Mouse (Mus musculus) hindbrain, embryonic 12.5 days (tissue): ENCODE results near the gene Sez6l2. TPM values are rescaled to one million over a fixed set of nuclear protein-coding genes. Genes with fewer than 3 reads are reported as not detected.

Experiments
- ATAC-seq: fragments of 200-750 bp; cut with Nextera tagmentation; 2 replicates; pipeline ENCODE4 v1.8.0; 2017; ENCODE audit warnings: moderate TSS enrichment; ENCODE audit not compliant: low FRiP score
- H3K27ac ChIP-seq: fragments of 300-500 bp; sonication (generic); 2 replicates; pipeline ENCODE4 v1.5.1; 2016; ENCODE audit warnings: mild to moderate bottlenecking
- H3K27me3 ChIP-seq: fragments of 300-500 bp; sonication (generic); 2 replicates; pipeline ENCODE4 v1.6.1; 2016; ENCODE audit warnings: mild to moderate bottlenecking
- H3K36me3 ChIP-seq: fragments of 300-500 bp; sonication (generic); 2 replicates; pipeline ENCODE4 v1.6.1; 2016; ENCODE audit warnings: mild to moderate bottlenecking
- H3K4me1 ChIP-seq: fragments of 300-500 bp; sonication (generic); 2 replicates; pipeline ENCODE4 v1.6.1; 2016
- H3K4me2 ChIP-seq: fragments of 300-500 bp; sonication (generic); replicated peaks from 2 replicates; pipeline ENCODE4 v1.6.1; 2016; ENCODE audit warnings: mild to moderate bottlenecking
- H3K4me3 ChIP-seq: fragments of 300-500 bp; sonication (generic); 2 replicates; pipeline ENCODE4 v1.5.1; 2016; ENCODE audit warnings: mild to moderate bottlenecking
- H3K9ac ChIP-seq: fragments of 300-500 bp; sonication (generic); 2 replicates; pipeline ENCODE4 v1.6.1; 2016; ENCODE audit warnings: mild to moderate bottlenecking, moderate library complexity
- H3K9me3 ChIP-seq: fragments of 300-500 bp; sonication (generic); replicated peaks from 2 replicates; pipeline ENCODE4 v1.6.1; 2016; ENCODE audit warnings: mild to moderate bottlenecking
- WGBS: fragments of 180-500 bp; shearing (Covaris S2); methylation state at CpG from one replicate; pipeline ENCODE4 v1.1.7; 2016; 5-methylcytosine and 5-hydroxymethylcytosine counted together
- polyA plus RNA-seq: library from polyadenylated mRNA; unstranded; fragments of >200 nt; fragmentation: Nextera tagmentation; extraction: Ambion mirVana; gene quantifications from 2 replicates; pipeline ENCODE4 v1.2.1, GENCODE M21; 2016

The Sez6l2 gene
- polyA plus RNA-seq, 1 experiment from 2014 or later = 18.2 TPM

GRCm38 (mm10) chr7:127019306-127019960, 69.1 kb downstream of the Sez6l2 start:
- peak overlapping the region; percentile 84 for H3K4me2 ChIP-seq
- ATAC-seq = no peak
- no peaks in the 10 kb centered on the region for H3K27me3 ChIP-seq
- no peaks in the 10 kb centered on the region for H3K9me3 ChIP-seq
- peak overlapping the region; percentile 76; the same call in 1 of the 2 replicates for H3K9ac ChIP-seq
- peaks cover 82% of the 10 kb centered on the region for H3K4me1 ChIP-seq
- 79% methylated on average over 14 of the region's 14 CpGs for WGBS
- H3K36me3 ChIP-seq = peaks cover 37% of the 10 kb centered on the region
- H3K27ac ChIP-seq = peak overlapping the region; percentile 92; the same call in 1 of the 2 replicates
- peak overlapping the region; percentile 48; the same call in 1 of the 2 replicates for H3K4me3 ChIP-seq

- Histone ChIP-seq H3K27ac (peak overlapping the region; percentile 92), H3K27me3 (no peaks in the 10 kb centered on the region), H3K4me1 (peaks cover 82% of the 10 kb centered on the region), H3K4me2 (peak overlapping the region; percentile 84), H3K9me3 (no peaks in the 10 kb centered on the region), H3K36me3 (peaks cover 34% of the 10 kb centered on the region), H3K9ac (peak overlapping the region; percentile 76), H3K4me3 (peak overlapping the region; percentile 48)
- ATAC-seq = no peak
- WGBS = 52% methylated on average over 3 of the region's 3 CpGs
Measured at GRCm38 (mm10) chr7:127020031-127020430, 69.7 kb downstream of the Sez6l2 start.

Other genes with a start within 250 kb of the Sez6l2 start
- 53.6 and 56.9 TPM in 2 replicates for gene Coro1a, start 242.8 kb upstream of the Sez6l2 start, polyA plus RNA-seq
- gene Mapk3, start 191.0 kb upstream of the Sez6l2 start, polyA plus RNA-seq = 63.6 and 67.8 TPM in 2 replicates
- 1.4 TPM in 2 replicates for gene Gdpd3, start 184.2 kb upstream of the Sez6l2 start, polyA plus RNA-seq
- 140 and 144 TPM in 2 replicates for gene Ypel3, start 173.6 kb upstream of the Sez6l2 start, polyA plus RNA-seq
- 0.48 and 1.1 TPM in 2 replicates for gene Tbx6, start 169.1 kb upstream of the Sez6l2 start, polyA plus RNA-seq
- gene Ppp4c, start 158.1 kb upstream of the Sez6l2 start, polyA plus RNA-seq = 286 and 294 TPM in 2 replicates
- 23.7 and 24.9 TPM in 2 replicates for gene Fam57b, start 152.9 kb upstream of the Sez6l2 start, polyA plus RNA-seq
- not detected in 2 replicates for gene 4930451I11Rik, start 118.9 kb upstream of the Sez6l2 start, polyA plus RNA-seq
- 4.3 and 4.4 TPM in 2 replicates for gene Doc2a, start 103.1 kb upstream of the Sez6l2 start, polyA plus RNA-seq
- 30.5 and 35.4 TPM in 2 replicates for gene Hirip3, start 88.6 kb upstream of the Sez6l2 start, polyA plus RNA-seq
- gene Ino80e, start 88.2 kb upstream of the Sez6l2 start, polyA plus RNA-seq = 89.0 and 92.6 TPM in 2 replicates
- 63.5 and 66.6 TPM in 2 replicates for gene Taok2, start 65.9 kb upstream of the Sez6l2 start, polyA plus RNA-seq
- gene Tmem219, start 27.6 kb upstream of the Sez6l2 start, polyA plus RNA-seq = 21.8 and 23.0 TPM in 2 replicates
- 58.1 and 59.3 TPM in 2 replicates for gene Kctd13, start 21.7 kb upstream of the Sez6l2 start, polyA plus RNA-seq
- gene Asphd1, start 981 bp upstream of the Sez6l2 start, polyA plus RNA-seq = 3.4 and 4.1 TPM in 2 replicates
- 87.8 and 93.5 TPM in 2 replicates for gene Cdipt, start 25.4 kb downstream of the Sez6l2 start, polyA plus RNA-seq
- 0.92 and 1.4 TPM in 2 replicates for gene Cdiptos, start 25.5 kb downstream of the Sez6l2 start, polyA plus RNA-seq
- 6.8 and 7.2 TPM in 2 replicates for gene Mvp, start 64.1 kb downstream of the Sez6l2 start, polyA plus RNA-seq
- gene Pagr1b, start 65.9 kb downstream of the Sez6l2 start, polyA plus RNA-seq = 0.72 and 1.3 TPM in 2 replicates
- gene Pagr1a, start 66.8 kb downstream of the Sez6l2 start, polyA plus RNA-seq = 46.6 and 51.6 TPM in 2 replicates
- gene Gm42742, start 70.5 kb downstream of the Sez6l2 start, polyA plus RNA-seq = 63.8 and 69.6 TPM in 2 replicates
- gene Prrt2, start 70.6 kb downstream of the Sez6l2 start, polyA plus RNA-seq = 7.1 and 9.6 TPM in 2 replicates
- 117 and 119 TPM in 2 replicates for gene Maz, start 76.5 kb downstream of the Sez6l2 start, polyA plus RNA-seq
- 85.3 and 86.9 TPM in 2 replicates for gene Kif22, start 91.9 kb downstream of the Sez6l2 start, polyA plus RNA-seq
- not detected in 2 replicates for gene Zg16, start 136.8 kb downstream of the Sez6l2 start, polyA plus RNA-seq
- 1.0 and 1.2 TPM in 2 replicates for gene AI467606, start 140.8 kb downstream of the Sez6l2 start, polyA plus RNA-seq
- 0.80 and 1.9 TPM in 2 replicates for gene Qprt, start 171.7 kb downstream of the Sez6l2 start, polyA plus RNA-seq
- not detected in 2 replicates for gene Spn, start 187.3 kb downstream of the Sez6l2 start, polyA plus RNA-seq
- gene Cd2bp2, start 245.5 kb downstream of the Sez6l2 start, polyA plus RNA-seq = 86.2 and 92.9 TPM in 2 replicates